Mouse (Mus musculus): ENCODE data around the gene St3gal3.

- no peak for TF ChIP-seq ELF1 (IDR thresholded peaks at IDR 0.05; ENCODE audit: low read depth, low read length)
- peak; percentile 55 to 76 (median 65) for TF ChIP-seq CTCF (IDR thresholded peaks at IDR 0.05 in 2 of 3, conservative IDR thresholded peaks at IDR 0.05 in 1 of 3; ENCODE audit: control insufficient read depth in 1 of 3, insufficient read depth in 1 of 3, low read depth in 2 of 3, low read length in 3 of 3, poor library complexity in 1 of 3, severe bottlenecking in 1 of 3)
- no peak for TF ChIP-seq POLR2AphosphoS5 (IDR thresholded peaks at IDR 0.05; ENCODE audit: borderline replicate concordance, low read depth, low read length)
- TF ChIP-seq USF1 (IDR thresholded peaks at IDR 0.05; ENCODE audit: low read depth, low read length): no peak
- TF ChIP-seq USF2 (IDR thresholded peaks at IDR 0.05; ENCODE audit: borderline replicate concordance in 1 of 2, insufficient read depth in 1 of 2, low read depth in 1 of 2, low read length in 2 of 2): no peak
- no peak for TF ChIP-seq GABPA (IDR thresholded peaks at IDR 0.05; ENCODE audit: low read depth, low read length)
- TF ChIP-seq MEF2A (IDR thresholded peaks at IDR 0.05; ENCODE audit: extremely low read depth, insufficient replicate concordance, low read depth, low read length, poor library complexity, severe bottlenecking): no peak
- peak; percentile 94 to 97 for TF ChIP-seq EP300 (IDR thresholded peaks at IDR 0.05; ENCODE audit: low read depth in 1 of 2, low read length in 2 of 2)
- no peak for TF ChIP-seq POLR2A (IDR thresholded peaks at IDR 0.05; ENCODE audit: control insufficient read depth in 1 of 2, insufficient read depth in 1 of 2, low read depth in 1 of 2, low read length in 2 of 2, poor library complexity in 1 of 2)
- TF ChIP-seq POLR2AphosphoS2 (IDR thresholded peaks at IDR 0.05; ENCODE audit: low read length): no peak
- TF ChIP-seq GATA1 (IDR thresholded peaks at IDR 0.05; ENCODE audit: low read depth, low read length): peak; percentile 95
- no peak for TF ChIP-seq ZNF384 (IDR thresholded peaks at IDR 0.05; ENCODE audit: low read depth, low read length)
Measured at GRCm38 (mm10) chr4:117928699-117929241, 205.9 kb downstream of the St3gal3 start.
